Mouse (Mus musculus): ENCODE data around the gene Rpl39l. TPM values are rescaled to one million over a fixed set of nuclear protein-coding genes. Genes with fewer than 3 reads are reported as not detected.
A peak's percentile ranks its signal among the peaks of the same experiment; 100 is the strongest.
"Not testable (repeated sequence)": the region's sequence is repeated elsewhere in the genome, so short reads cannot be mapped to it uniquely, and the experiment has no call there.

The Rpl39l gene
- total RNA-seq, 1 experiment, result 138 TPM

DNA sequence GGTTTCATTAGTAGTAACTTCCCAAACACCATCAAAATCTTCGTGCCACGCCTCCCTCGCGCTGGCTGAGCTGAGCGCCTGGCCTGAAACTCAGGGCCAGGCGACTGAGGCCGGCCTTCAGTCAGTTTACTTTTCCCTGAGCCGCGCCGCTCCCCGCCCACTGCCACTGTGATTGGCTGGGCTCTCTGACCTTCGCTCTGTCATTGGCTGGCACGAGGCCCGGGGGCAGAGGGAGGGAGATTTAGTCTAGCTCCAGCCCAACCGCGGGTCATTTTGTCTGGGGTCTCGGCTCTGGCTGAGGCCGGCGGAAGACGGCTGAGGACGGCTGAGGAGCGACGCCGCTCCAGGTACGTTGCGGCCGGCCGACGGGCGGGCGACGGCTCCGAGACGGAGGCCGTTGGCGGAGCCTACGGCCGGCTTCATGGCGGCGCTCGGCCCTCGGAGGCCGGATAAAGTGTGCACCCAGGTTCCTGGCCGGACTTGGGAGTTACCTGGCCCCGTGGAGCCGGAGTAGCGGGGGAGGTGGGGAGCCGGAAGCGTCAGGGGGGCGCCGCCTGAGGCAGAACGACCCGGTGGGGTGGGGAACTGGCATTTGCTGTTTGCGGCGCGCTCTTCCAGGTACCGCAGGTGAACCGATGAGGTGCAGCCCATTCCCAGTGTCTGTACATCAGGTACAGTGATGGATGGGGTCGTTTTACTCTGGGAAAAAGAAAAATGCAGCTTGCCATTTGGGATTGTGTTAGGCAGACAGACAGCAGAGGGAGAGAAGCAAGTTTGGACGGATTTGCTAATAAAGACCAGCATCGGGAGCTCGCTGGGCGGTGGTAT, 22.9 kb downstream of the Rpl39l start, which contains the start of gene Atf7ip2:
Gene Atf7ip2, plus strand, starts transcription at position 34 of the 828 bp plus-strand sequence.
- H3K9ac ChIP-seq (ENCODE audit: insufficient read depth, low read depth, low read length, poor library complexity, severe bottlenecking), result peak within 1 kb of the TSS; percentile 85
- peak within 1 kb of the TSS; percentile 79 to 84 for H3K4me3 ChIP-seq (ENCODE audit: insufficient read depth in 1 of 2, low read depth in 1 of 2, low read length in 2 of 2, poor library complexity in 1 of 2, severe bottlenecking in 1 of 2)
- peaks cover 9% of the 10 kb centered on the region for H3K9me3 ChIP-seq (ENCODE audit: control insufficient read depth, insufficient read depth, low read depth, low read length)
- TF ChIP-seq ZC3H11A (IDR thresholded peaks at IDR 0.05; ENCODE audit: borderline replicate concordance, low read depth, low read length) (no peak), CHD2 (IDR thresholded peaks at IDR 0.05; ENCODE audit: low read depth, low read length) (peak; percentile 52; the same call in 1 of the 2 replicates), MAFK (IDR thresholded peaks at IDR 0.05; ENCODE audit: insufficient read depth, low read depth, low read length) (no peak), HCFC1 (IDR thresholded peaks at IDR 0.05; ENCODE audit: borderline replicate concordance, insufficient read depth, low read length) (0 out of 2 replicates have a peak, but pooled peaks have one; percentile 46), ZNF384 (IDR thresholded peaks at IDR 0.05; ENCODE audit: low read depth, low read length) (no peak)
- in situ Hi-C loops (cut with MboI; ENCODE audit: low sequenced_read_pairs in 2 of 2, unreplicated experiment in 2 of 2), result no loop called here
- DNase-seq (ENCODE audit: low read depth, low spot score), result peak; percentile 88
- H3K27ac ChIP-seq (ENCODE audit: insufficient read depth, low read depth, low read length, poor library complexity, severe bottlenecking), result peak within 1 kb of the TSS; percentile 64
- peaks cover 5% of the 10 kb centered on the region for H3K36me3 ChIP-seq (ENCODE audit: control insufficient read depth, insufficient read depth, low read length, poor library complexity, severe bottlenecking)
- H3K4me1 ChIP-seq (ENCODE audit: control insufficient read depth in 2 of 2, insufficient read depth in 2 of 2, low read length in 2 of 2, poor library complexity in 1 of 2), result 0 out of 4 replicates have a peak, but pooled peaks cover 0 to 1% of the 10 kb centered on the region in 2 experiments

- no peak overlapping the region for H3K27ac ChIP-seq (ENCODE audit: insufficient read depth, low read depth, low read length, poor library complexity, severe bottlenecking)
- no peaks in the 10 kb centered on the region for H3K4me1 ChIP-seq (ENCODE audit: control insufficient read depth in 2 of 2, insufficient read depth in 2 of 2, low read length in 2 of 2, poor library complexity in 1 of 2)
- TF ChIP-seq HCFC1 (IDR thresholded peaks at IDR 0.05; ENCODE audit: borderline replicate concordance, insufficient read depth, low read length), result no peak
- TF ChIP-seq ZNF384 (IDR thresholded peaks at IDR 0.05; ENCODE audit: low read depth, low read length), result no peak
- no peak for TF ChIP-seq CHD2 (IDR thresholded peaks at IDR 0.05; ENCODE audit: low read depth, low read length)
- no peak for TF ChIP-seq MAFK (IDR thresholded peaks at IDR 0.05; ENCODE audit: insufficient read depth, low read depth, low read length)
- TF ChIP-seq ZC3H11A (IDR thresholded peaks at IDR 0.05; ENCODE audit: borderline replicate concordance, low read depth, low read length), result no peak
- no peak for DNase-seq (ENCODE audit: low read depth, low spot score)
- H3K4me3 ChIP-seq (ENCODE audit: insufficient read depth in 1 of 2, low read depth in 1 of 2, low read length in 2 of 2, poor library complexity in 1 of 2, severe bottlenecking in 1 of 2), result no peak overlapping the region
- H3K9me3 ChIP-seq (ENCODE audit: control insufficient read depth, insufficient read depth, low read depth, low read length), result no peaks in the 10 kb centered on the region
- H3K36me3 ChIP-seq (ENCODE audit: control insufficient read depth, insufficient read depth, low read length, poor library complexity, severe bottlenecking), result peaks cover 3% of the 10 kb centered on the region
- no peak overlapping the region for H3K9ac ChIP-seq (ENCODE audit: insufficient read depth, low read depth, low read length, poor library complexity, severe bottlenecking)
- in situ Hi-C loops (cut with MboI; ENCODE audit: low sequenced_read_pairs in 2 of 2, unreplicated experiment in 2 of 2), result no loop called here
Observed at GRCm38 (mm10) chr16:10208777-10209176, 38.8 kb downstream of the Rpl39l start.

DNA sequence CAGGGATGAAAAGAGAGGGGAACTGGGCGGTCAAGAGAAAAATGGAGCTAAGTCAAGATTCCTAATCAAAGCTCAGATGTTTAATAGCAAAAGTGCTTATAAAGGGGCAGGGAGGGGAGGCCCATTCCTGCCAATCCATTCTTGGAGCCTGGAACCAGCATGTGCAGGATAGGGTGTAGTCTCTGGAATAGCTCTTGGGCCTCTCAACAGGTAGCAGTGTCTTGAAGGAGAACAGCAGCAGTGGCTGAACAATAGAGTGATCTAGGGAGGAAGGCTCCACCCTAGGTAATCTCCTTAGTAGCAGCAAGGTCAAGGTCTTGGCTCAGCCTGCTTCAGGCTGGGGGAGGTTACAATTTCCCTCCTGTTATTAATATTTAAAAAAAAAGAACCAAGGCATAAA, 46.3 kb downstream of the Rpl39l start:
- DNase-seq (ENCODE audit: low read depth, low spot score); H3K4me1 ChIP-seq (ENCODE audit: control insufficient read depth in 2 of 2, insufficient read depth in 2 of 2, low read length in 2 of 2, poor library complexity in 1 of 2); in situ Hi-C loops (cut with MboI; ENCODE audit: low sequenced_read_pairs in 2 of 2, unreplicated experiment in 2 of 2); H3K9me3 ChIP-seq (ENCODE audit: control insufficient read depth, insufficient read depth, low read depth, low read length); H3K9ac ChIP-seq (ENCODE audit: insufficient read depth, low read depth, low read length, poor library complexity, severe bottlenecking); H3K36me3 ChIP-seq (ENCODE audit: control insufficient read depth, insufficient read depth, low read length, poor library complexity, severe bottlenecking): not testable (repeated sequence)
- Histone ChIP-seq H3K4me3 (ENCODE audit: insufficient read depth in 1 of 2, low read depth in 1 of 2, low read length in 2 of 2, poor library complexity in 1 of 2, severe bottlenecking in 1 of 2) (peak overlapping the region in 1 of 2 experiments; percentile 2; a peak in 1 of 4 replicates), H3K27ac (ENCODE audit: insufficient read depth, low read depth, low read length, poor library complexity, severe bottlenecking) (peak overlapping the region; percentile 95)

DNA sequence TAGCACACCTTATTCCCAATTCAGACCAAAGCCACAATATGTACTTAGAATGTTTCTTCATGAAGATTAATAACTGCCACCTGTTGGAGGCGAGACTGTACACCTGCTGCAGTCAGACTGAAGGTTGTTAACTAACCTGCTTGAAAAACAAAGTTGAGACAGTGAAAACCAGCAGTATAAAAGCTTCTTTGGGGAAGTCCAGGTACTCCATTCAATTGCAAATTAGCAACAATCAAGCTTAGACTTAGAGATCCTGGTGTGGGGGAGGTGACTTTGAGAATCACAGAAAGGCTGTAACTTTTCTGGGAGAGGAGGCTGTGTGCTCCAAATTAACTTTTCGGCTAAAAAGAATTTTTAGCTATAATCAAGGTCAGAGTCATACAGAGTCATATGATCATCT, 47.0 kb downstream of the Rpl39l start:
- H3K4me1 ChIP-seq (ENCODE audit: control insufficient read depth in 2 of 2, insufficient read depth in 2 of 2, low read length in 2 of 2, poor library complexity in 1 of 2); H3K36me3 ChIP-seq (ENCODE audit: control insufficient read depth, insufficient read depth, low read length, poor library complexity, severe bottlenecking); in situ Hi-C loops (cut with MboI; ENCODE audit: low sequenced_read_pairs in 2 of 2, unreplicated experiment in 2 of 2); H3K9me3 ChIP-seq (ENCODE audit: control insufficient read depth, insufficient read depth, low read depth, low read length); DNase-seq (ENCODE audit: low read depth, low spot score); H3K9ac ChIP-seq (ENCODE audit: insufficient read depth, low read depth, low read length, poor library complexity, severe bottlenecking): not testable (repeated sequence)
- Histone ChIP-seq H3K4me3 (ENCODE audit: insufficient read depth in 1 of 2, low read depth in 1 of 2, low read length in 2 of 2, poor library complexity in 1 of 2, severe bottlenecking in 1 of 2) (peak overlapping the region in 1 of 2 experiments; percentile 2; a peak in 1 of 4 replicates), H3K27ac (ENCODE audit: insufficient read depth, low read depth, low read length, poor library complexity, severe bottlenecking) (peak overlapping the region; percentile 95; the same call in 1 of the 2 replicates)
- peak; percentile 66; the same call in 1 of the 2 replicates for TF ChIP-seq CHD2 (IDR thresholded peaks at IDR 0.05; ENCODE audit: low read depth, low read length)

Other genes with a start within 250 kb of the Rpl39l start
- 0.32 and 0.62 TPM in 2 replicates for gene Grin2a, start 174.7 kb upstream of the Rpl39l start, total RNA-seq (2012; rRNA removed)
- gene Atf7ip2, start 22.5 kb downstream of the Rpl39l start, total RNA-seq (2012; rRNA removed), result 13.3 and 15.8 TPM in 2 replicates
- gene Emp2, start 143.7 kb downstream of the Rpl39l start, total RNA-seq (2012; rRNA removed), result 2.5 and 2.8 TPM in 2 replicates
- gene Tekt5, start 225.3 kb downstream of the Rpl39l start, total RNA-seq (2012; rRNA removed), result 0.11 and 0.22 TPM in 2 replicates
- 53.5 and 67.4 TPM in 2 replicates for gene Nubp1, start 241.7 kb downstream of the Rpl39l start, total RNA-seq (2012; rRNA removed)